Mouse (Mus musculus) c-Kit-positive CD71-positive TER-119-negative erythroid progenitor cells, embryonic 14.5 days (primary cell): Measurements from ENCODE around the gene Sf3b4.
A peak's percentile ranks its signal among the peaks of the same experiment; 100 is the strongest.
"Not testable (repeated sequence)": the region's sequence is repeated elsewhere in the genome, so short reads cannot be mapped to it uniquely, and the experiment has no call there.

ENCODE experiments used
- DNase-seq: peaks from one replicate; pipeline ENCODE4 v3.0.0-alpha.2; 2013; ENCODE audit warnings: low read depth

Gene Sf3b4

GRCm38 (mm10) chr3:96220131-96220764 is 48.1 kb downstream of the Sf3b4 start:
- DNase-seq = not testable (repeated sequence)

GRCm38 (mm10) chr3:96220765-96221639 is 48.9 kb downstream of the Sf3b4 start, which contains the start of the genes Hist2h2ac and Hist2h2be:
Gene Hist2h2ac, minus strand, starts transcription at chr3:96220880.
Gene Hist2h2be, plus strand, starts transcription at chr3:96221119.
- peak; percentile 95 for DNase-seq

DNA sequence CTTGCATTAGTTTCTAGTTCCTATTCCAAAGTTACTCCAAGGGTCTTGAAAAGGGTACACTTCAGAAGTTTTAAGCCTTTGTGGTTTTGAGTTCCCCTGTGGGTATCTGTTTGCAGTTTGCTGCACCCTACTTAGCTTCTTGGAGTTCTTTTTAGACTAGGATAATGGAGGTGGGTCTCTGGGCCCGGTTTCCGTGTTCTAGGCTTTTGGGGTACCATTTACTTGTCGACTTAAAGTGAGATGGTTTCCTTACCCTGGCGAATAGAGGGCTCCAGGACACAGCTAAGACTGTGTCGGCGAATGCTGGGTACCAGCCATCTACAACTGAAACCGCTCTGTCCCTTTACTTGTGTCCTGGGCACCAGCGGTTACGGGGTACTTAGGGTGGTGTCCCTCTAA is 49.5 kb downstream of the Sf3b4 start:
- no peak for DNase-seq

DNA sequence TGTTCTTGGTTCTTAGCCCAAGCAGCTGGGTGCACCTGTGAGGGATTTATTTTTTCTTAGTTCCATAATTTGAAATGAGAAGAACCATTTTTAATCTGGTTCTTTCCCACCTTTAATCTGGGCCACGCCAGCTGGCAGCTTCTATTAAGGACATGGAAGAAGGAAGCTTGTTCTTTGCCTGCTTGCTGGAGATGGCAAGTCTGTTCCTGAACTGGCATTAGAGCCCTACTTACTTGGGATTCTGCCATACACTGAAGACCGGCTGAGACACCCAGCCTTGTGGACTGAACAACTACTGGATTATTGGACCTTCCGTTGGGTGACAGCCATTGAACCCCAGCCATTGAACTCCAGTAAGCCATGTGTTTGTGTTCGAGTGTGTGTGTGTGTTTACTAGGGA is 50.6 kb downstream of the Sf3b4 start:
- DNase-seq = no peak

DNA sequence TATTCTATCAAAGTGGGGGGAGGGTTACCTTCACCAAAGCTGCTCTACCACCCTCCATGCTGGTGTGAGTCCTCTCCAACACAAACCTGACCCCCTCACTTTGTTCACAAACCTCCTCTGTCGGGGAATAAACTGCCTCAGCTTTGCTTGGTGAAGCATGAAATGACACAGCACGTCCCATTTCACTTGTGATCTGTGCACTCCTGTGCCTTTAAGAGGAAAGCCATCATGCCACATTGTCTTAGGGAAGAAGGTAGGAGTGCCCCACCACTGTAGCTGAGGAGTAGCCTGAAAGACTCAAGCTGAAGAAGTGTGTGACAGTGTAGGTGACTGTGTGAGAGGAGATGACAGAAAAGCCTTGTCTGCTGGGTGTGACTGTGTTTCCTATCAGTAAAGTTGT is 53.3 kb downstream of the Sf3b4 start:
- peak; percentile 23 for DNase-seq
